Mouse (Mus musculus): ENCODE results near the gene Pik3ca. TPM values are rescaled to one million over a fixed set of nuclear protein-coding genes. Genes with fewer than 3 reads are reported as not detected.

Gene Pik3ca
- polyA plus RNA-seq, 1 experiment = 11.7 TPM

- no peaks in the 10 kb centered on the region for H3K79me2 ChIP-seq (ENCODE audit: control insufficient read depth, insufficient read depth)
- TF ChIP-seq SRF (IDR thresholded peaks at IDR 0.05; ENCODE audit: control insufficient read depth, insufficient read length, low read depth) (no peak), MYOG (IDR thresholded peaks at IDR 0.05; ENCODE audit: control insufficient read depth in 1 of 3, insufficient read depth in 1 of 3, insufficient read length in 2 of 3, low read depth in 2 of 3) (no peak), TCF12 (IDR thresholded peaks at IDR 0.05; ENCODE audit: insufficient read depth, poor library complexity, severe bottlenecking) (no peak), TCF3 (IDR thresholded peaks at IDR 0.05; ENCODE audit: insufficient read length, low read depth) (no peak), CEBPB (IDR thresholded peaks at IDR 0.05; ENCODE audit: insufficient read depth, poor library complexity, severe bottlenecking) (no peak), MAX (IDR thresholded peaks at IDR 0.05; ENCODE audit: low read depth) (no peak), USF1 (IDR thresholded peaks at IDR 0.05; ENCODE audit: low read depth) (no peak), MYOD1 (IDR thresholded peaks at IDR 0.05; ENCODE audit: control insufficient read depth in 1 of 3, insufficient read length in 2 of 3, low read depth in 2 of 3) (no peak), POLR2A (IDR thresholded peaks at IDR 0.05; ENCODE audit: insufficient read length, low read depth) (no peak), E2F4 (IDR thresholded peaks at IDR 0.05; ENCODE audit: insufficient read depth) (no peak), REST (IDR thresholded peaks at IDR 0.05; ENCODE audit: insufficient read depth, insufficient read length) (no peak), POLR2AphosphoS2 (IDR thresholded peaks at IDR 0.05; ENCODE audit: insufficient read length, low read depth) (no peak)
- H3K4me3 ChIP-seq = no peak overlapping the region
- H3K27me3 ChIP-seq (ENCODE audit: control insufficient read depth, insufficient read depth, insufficient read length) = no peaks in the 10 kb centered on the region
- H3K36me3 ChIP-seq (ENCODE audit: control insufficient read depth, insufficient read depth) = no peaks in the 10 kb centered on the region
- no peak overlapping the region for H3K4me2 ChIP-seq (ENCODE audit: low read depth)
- no peak overlapping the region for H3ac ChIP-seq (ENCODE audit: control insufficient read depth, insufficient read length)
Measured at GRCm38 (mm10) chr3:32468411-32468810, 70.9 kb downstream of the Pik3ca start.

DNA sequence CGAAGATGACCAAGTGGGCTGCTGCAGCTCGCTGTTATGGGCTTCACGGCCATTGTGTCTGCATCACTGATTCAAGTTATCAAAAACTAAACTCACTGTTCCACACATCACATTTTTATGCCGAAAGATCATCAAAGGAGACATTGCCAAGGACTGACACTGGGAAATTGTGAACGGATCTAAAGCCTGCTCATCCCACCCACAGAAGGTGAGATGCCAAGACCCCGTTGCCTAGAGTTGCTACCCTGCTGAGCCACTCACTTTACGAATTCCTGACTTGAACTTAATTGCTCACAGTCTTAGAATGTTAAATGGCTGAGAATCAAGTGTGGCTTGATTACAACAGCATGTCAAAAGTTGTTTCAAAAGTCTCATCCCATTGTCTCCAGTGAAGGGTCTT lies 73.0 kb downstream of the Pik3ca start:
- TF ChIP-seq REST (IDR thresholded peaks at IDR 0.05; ENCODE audit: insufficient read depth, insufficient read length) (no peak), SRF (IDR thresholded peaks at IDR 0.05; ENCODE audit: control insufficient read depth, insufficient read length, low read depth) (no peak), POLR2A (IDR thresholded peaks at IDR 0.05; ENCODE audit: insufficient read length, low read depth) (no peak)
- Histone ChIP-seq H3K4me3 (no peak overlapping the region), H3K79me2 (ENCODE audit: control insufficient read depth, insufficient read depth) (no peaks in the 10 kb centered on the region), H3K27me3 (ENCODE audit: control insufficient read depth, insufficient read depth, insufficient read length) (no peaks in the 10 kb centered on the region), H3K4me2 (ENCODE audit: low read depth) (no peak overlapping the region), H3ac (ENCODE audit: control insufficient read depth, insufficient read length) (no peak overlapping the region), H3K36me3 (ENCODE audit: control insufficient read depth, insufficient read depth) (no peaks in the 10 kb centered on the region)

- Histone ChIP-seq H3K79me2 (ENCODE audit: control insufficient read depth, insufficient read depth) (no peaks in the 10 kb centered on the region), H3K27me3 (ENCODE audit: control insufficient read depth, insufficient read depth, insufficient read length) (no peaks in the 10 kb centered on the region), H3ac (ENCODE audit: control insufficient read depth, insufficient read length) (no peak overlapping the region), H3K36me3 (ENCODE audit: control insufficient read depth, insufficient read depth) (no peaks in the 10 kb centered on the region), H3K4me3 (no peak overlapping the region), H3K4me2 (ENCODE audit: low read depth) (no peak overlapping the region)
- TF ChIP-seq TCF12 (IDR thresholded peaks at IDR 0.05; ENCODE audit: insufficient read depth, poor library complexity, severe bottlenecking) (no peak), TCF3 (IDR thresholded peaks at IDR 0.05; ENCODE audit: insufficient read length, low read depth) (no peak), POLR2A (IDR thresholded peaks at IDR 0.05; ENCODE audit: insufficient read length, low read depth) (no peak), E2F4 (IDR thresholded peaks at IDR 0.05; ENCODE audit: insufficient read depth) (no peak)
Measured at GRCm38 (mm10) chr3:32471098-32471497, 73.6 kb downstream of the Pik3ca start.

DNA sequence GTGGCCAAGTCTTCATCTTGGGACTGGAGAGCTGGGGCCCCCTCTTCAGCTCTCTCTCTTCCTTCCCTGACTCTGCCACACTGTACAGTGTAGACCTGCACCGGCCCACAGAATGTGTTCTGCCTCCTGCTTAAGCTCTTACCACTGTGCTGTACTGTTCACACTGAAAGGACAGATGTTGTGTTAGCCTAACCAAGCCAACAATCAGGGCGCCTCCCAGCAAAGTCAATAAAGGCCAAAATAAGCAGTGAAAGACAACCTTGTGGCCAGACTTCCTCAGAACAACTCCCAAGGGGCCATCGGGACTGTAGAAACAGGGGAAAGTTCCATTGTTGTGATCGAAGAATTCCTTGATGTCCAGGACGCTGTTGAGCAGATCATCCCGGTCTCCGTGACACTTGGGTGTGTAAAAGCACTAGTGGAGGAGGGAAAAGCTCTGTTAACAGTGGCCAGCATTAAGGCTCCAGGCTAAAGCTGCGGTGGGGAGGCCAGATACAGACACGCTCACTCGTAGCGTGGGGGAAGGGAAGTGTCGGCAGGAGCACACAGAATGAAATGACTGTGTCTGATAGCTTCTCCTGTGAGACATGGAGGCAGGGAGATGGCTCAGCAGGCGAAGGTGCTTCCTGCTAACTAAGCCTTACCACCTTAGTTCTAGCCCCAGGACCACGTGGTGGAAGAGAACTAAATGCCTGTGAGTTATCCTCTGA lies 74.9 kb downstream of the Pik3ca start:
- Histone ChIP-seq H3K36me3 (ENCODE audit: control insufficient read depth, insufficient read depth) (no peaks in the 10 kb centered on the region), H3K79me2 (ENCODE audit: control insufficient read depth, insufficient read depth) (no peaks in the 10 kb centered on the region), H3K4me2 (ENCODE audit: low read depth) (no peak overlapping the region), H3K27me3 (ENCODE audit: control insufficient read depth, insufficient read depth, insufficient read length) (no peaks in the 10 kb centered on the region), H3ac (ENCODE audit: control insufficient read depth, insufficient read length) (no peak overlapping the region), H3K4me3 (no peak overlapping the region)
- no peak for TF ChIP-seq MYOG (IDR thresholded peaks at IDR 0.05; ENCODE audit: control insufficient read depth in 1 of 3, insufficient read depth in 1 of 3, insufficient read length in 2 of 3, low read depth in 2 of 3)
- peak; percentile 53 for TF ChIP-seq POLR2AphosphoS2 (IDR thresholded peaks at IDR 0.05; ENCODE audit: insufficient read length, low read depth)

- H3ac ChIP-seq (ENCODE audit: control insufficient read depth, insufficient read length) = no peak overlapping the region
- no peak for TF ChIP-seq POLR2A (IDR thresholded peaks at IDR 0.05; ENCODE audit: insufficient read length, low read depth)
- H3K4me2 ChIP-seq (ENCODE audit: low read depth) = no peak overlapping the region
- H3K36me3 ChIP-seq (ENCODE audit: control insufficient read depth, insufficient read depth) = no peaks in the 10 kb centered on the region
- no peaks in the 10 kb centered on the region for H3K27me3 ChIP-seq (ENCODE audit: control insufficient read depth, insufficient read depth, insufficient read length)
- no peaks in the 10 kb centered on the region for H3K79me2 ChIP-seq (ENCODE audit: control insufficient read depth, insufficient read depth)
- no peak overlapping the region for H3K4me3 ChIP-seq
Measured at GRCm38 (mm10) chr3:32473184-32473583, 75.7 kb downstream of the Pik3ca start.

DNA sequence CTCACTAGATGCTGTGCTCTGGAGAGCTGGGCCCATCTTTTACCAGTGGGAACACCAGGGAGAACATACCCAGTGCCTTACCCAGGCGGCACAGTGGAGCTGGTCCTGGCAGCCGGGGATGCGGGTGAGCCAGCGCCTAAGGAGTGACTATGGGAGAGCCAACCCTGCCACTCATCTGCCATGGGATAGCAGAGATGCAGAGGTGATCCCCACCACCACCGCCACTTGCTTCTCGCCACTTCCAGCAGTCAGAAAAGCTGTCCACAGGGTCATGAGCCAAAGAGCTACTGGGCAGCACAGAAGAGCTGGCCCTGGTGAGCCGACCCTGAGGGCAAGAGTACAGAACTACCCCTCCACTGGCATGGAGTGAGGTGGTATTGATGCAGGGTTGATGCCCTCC lies 82.5 kb downstream of the Pik3ca start:
- Histone ChIP-seq H3K27me3 (ENCODE audit: control insufficient read depth, insufficient read depth, insufficient read length) (no peaks in the 10 kb centered on the region), H3K36me3 (ENCODE audit: control insufficient read depth, insufficient read depth) (no peaks in the 10 kb centered on the region), H3K4me2 (ENCODE audit: low read depth) (no peak overlapping the region), H3K79me2 (ENCODE audit: control insufficient read depth, insufficient read depth) (no peaks in the 10 kb centered on the region), H3K4me3 (no peak overlapping the region), H3ac (ENCODE audit: control insufficient read depth, insufficient read length) (no peak overlapping the region)
- TF ChIP-seq CEBPB (IDR thresholded peaks at IDR 0.05; ENCODE audit: insufficient read depth, poor library complexity, severe bottlenecking) = no peak
- no peak for TF ChIP-seq TCF12 (IDR thresholded peaks at IDR 0.05; ENCODE audit: insufficient read depth, poor library complexity, severe bottlenecking)
- no peak for TF ChIP-seq SRF (IDR thresholded peaks at IDR 0.05; ENCODE audit: control insufficient read depth, insufficient read length, low read depth)
- no peak for TF ChIP-seq REST (IDR thresholded peaks at IDR 0.05; ENCODE audit: insufficient read depth, insufficient read length)
- no peak for TF ChIP-seq POLR2A (IDR thresholded peaks at IDR 0.05; ENCODE audit: insufficient read length, low read depth)
- TF ChIP-seq USF1 (IDR thresholded peaks at IDR 0.05; ENCODE audit: low read depth) = no peak
